Mouse (Mus musculus): ENCODE measurements around the gene 1810010H24Rik. TPM values are rescaled to one million over a fixed set of nuclear protein-coding genes. Genes with fewer than 3 reads are reported as not detected.
"Not testable (repeated sequence)": the region's sequence is repeated elsewhere in the genome, so short reads cannot be mapped to it uniquely, and the experiment has no call there.

Gene 1810010H24Rik
- polyA plus RNA-seq, 1 experiment from 2014 or later: 1.4 TPM

DNA sequence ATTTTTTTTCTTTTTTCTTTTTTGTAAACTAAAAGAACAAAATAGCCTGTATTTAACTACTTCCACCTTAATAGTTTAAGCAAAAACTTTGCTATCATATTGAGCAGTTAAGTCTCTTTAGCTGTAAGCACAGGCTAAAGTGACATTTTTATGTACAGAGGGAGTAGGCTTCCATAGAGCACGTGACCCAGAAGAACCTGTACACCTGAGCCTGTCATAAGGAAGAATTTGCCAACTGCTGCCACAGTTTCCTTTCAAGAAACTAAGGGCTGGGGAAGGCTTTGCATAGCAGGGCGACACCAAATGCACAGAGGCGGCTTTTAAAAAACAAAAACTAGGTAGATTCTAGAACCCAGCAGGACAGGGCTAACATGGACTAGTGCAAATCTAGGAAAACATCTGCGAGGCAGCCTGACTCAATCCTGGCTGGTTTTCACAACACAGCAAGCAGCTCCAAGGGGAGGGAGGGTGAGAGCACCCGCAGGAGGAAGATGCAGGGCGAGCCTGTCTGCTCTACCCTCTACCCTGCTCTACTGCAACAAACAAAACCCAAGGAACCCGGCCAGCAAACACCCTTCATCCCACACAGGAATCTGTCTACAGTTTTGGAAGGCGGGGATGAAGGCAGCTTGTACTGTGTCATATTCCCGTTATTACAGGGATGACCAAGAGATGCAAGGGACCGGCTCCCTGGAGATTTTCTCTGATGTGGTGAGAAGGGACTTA lies 8.8 kb downstream of the 1810010H24Rik start:
- no peak for DNase-seq (ENCODE audit: low spot score)

DNA sequence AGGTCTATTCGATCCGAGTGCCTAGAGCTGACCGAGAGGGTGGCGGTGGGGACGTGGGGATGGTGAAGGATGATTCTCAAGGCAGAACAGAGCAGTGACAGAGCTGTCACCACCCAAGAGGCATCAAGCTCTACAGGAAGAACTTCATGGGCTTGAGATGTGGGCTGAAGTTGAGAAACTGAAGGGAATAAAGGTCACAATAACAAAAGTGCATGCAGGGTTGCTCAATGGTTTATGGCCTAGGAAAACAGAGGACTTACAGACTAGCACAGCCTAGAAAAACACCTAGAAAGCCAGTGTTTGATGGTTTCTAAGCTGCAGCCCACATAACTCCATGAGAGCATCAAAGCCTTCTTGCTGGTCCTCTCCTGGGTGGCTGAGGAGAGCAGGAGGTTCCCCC lies 13.9 kb downstream of the 1810010H24Rik start:
- 93% methylated on average over 5 of the region's 5 CpGs for WGBS
- no peak for DNase-seq (ENCODE audit: low spot score)
- Histone ChIP-seq H3K36me3 (peaks cover 89% of the 10 kb centered on the region), H3K27ac (no peak overlapping the region), H3K9me3 (replicated peaks) (no peaks in the 10 kb centered on the region), H3K4me3 (no peak overlapping the region), H3K4me1 (no peaks in the 10 kb centered on the region), H3K27me3 (ENCODE audit: low read depth, poor library complexity, severe bottlenecking) (no peaks in the 10 kb centered on the region)

More for the DNA sequence above, 8.8 kb downstream of the 1810010H24Rik start:
- Histone ChIP-seq H3K27me3 (ENCODE audit: low read depth, poor library complexity, severe bottlenecking) (peaks cover 11% of the 10 kb centered on the region; the same call in 1 of the 2 replicates), H3K9me3 (replicated peaks) (no peaks in the 10 kb centered on the region), H3K4me1 (no peaks in the 10 kb centered on the region), H3K27ac (no peak overlapping the region), H3K36me3 (peaks cover 48% of the 10 kb centered on the region), H3K4me3 (no peak overlapping the region)
- WGBS: 86% methylated on average over 10 of the region's 10 CpGs

- 99% methylated on average over 3 of the region's 3 CpGs for WGBS
- Histone ChIP-seq H3K27ac (no peak overlapping the region), H3K4me3 (no peak overlapping the region), H3K36me3 (peaks cover 98% of the 10 kb centered on the region), H3K9me3 (replicated peaks) (no peaks in the 10 kb centered on the region), H3K4me1 (no peaks in the 10 kb centered on the region), H3K27me3 (ENCODE audit: low read depth, poor library complexity, severe bottlenecking) (no peaks in the 10 kb centered on the region)
- DNase-seq (ENCODE audit: low spot score): no peak
These were observed 15.9 kb downstream of the 1810010H24Rik start for GRCm38 (mm10) chr11:107041396-107041795.

GRCm38 (mm10) chr11:107043361-107043760 lies 17.9 kb downstream of the 1810010H24Rik start:
- no peaks in the 10 kb centered on the region for H3K4me1 ChIP-seq
- no peaks in the 10 kb centered on the region for H3K9me3 ChIP-seq (replicated peaks)
- peaks cover 97% of the 10 kb centered on the region for H3K36me3 ChIP-seq
- no peak overlapping the region for H3K27ac ChIP-seq
- DNase-seq (ENCODE audit: low spot score): no peak
- no peaks in the 10 kb centered on the region for H3K27me3 ChIP-seq (ENCODE audit: low read depth, poor library complexity, severe bottlenecking)
- WGBS: 94% methylated on average over 11 of the region's 11 CpGs
- H3K4me3 ChIP-seq: no peak overlapping the region

DNA sequence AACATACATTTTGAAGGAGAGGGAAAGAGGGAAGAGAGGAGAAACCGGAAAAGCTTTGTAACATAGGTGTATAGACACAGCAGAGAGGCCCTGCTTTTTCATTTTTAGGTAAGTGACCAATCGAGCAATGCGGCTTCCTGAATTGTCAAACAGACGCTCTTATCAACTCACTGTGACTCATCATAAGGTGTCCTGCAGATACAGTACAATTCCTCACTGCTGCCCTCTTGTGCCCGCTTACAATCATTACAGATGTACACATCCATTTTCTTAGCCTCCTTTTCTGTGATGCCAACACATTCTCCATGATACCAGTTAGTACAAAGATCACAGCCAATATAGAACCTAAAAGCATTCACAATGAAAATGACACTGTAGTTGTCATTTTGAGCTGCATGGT lies 18.8 kb downstream of the 1810010H24Rik start:
- H3K36me3 ChIP-seq: peaks cover 88% of the 10 kb centered on the region
- no peaks in the 10 kb centered on the region for H3K9me3 ChIP-seq (replicated peaks)
- DNase-seq (ENCODE audit: low spot score): no peak
- 68% methylated on average over 5 of the region's 5 CpGs for WGBS
- no peaks in the 10 kb centered on the region for H3K4me1 ChIP-seq
- no peaks in the 10 kb centered on the region for H3K27me3 ChIP-seq (ENCODE audit: low read depth, poor library complexity, severe bottlenecking)
- no peak overlapping the region for H3K27ac ChIP-seq
- H3K4me3 ChIP-seq: no peak overlapping the region

- Histone ChIP-seq H3K4me1 (no peaks in the 10 kb centered on the region), H3K27me3 (ENCODE audit: low read depth, poor library complexity, severe bottlenecking) (no peaks in the 10 kb centered on the region), H3K36me3 (peaks cover 78% of the 10 kb centered on the region), H3K4me3 (no peak overlapping the region), H3K9me3 (replicated peaks) (no peaks in the 10 kb centered on the region), H3K27ac (no peak overlapping the region)
- WGBS: 94% methylated on average over 4 of the region's 4 CpGs
- no peak for DNase-seq (ENCODE audit: low spot score)
These were observed 20.1 kb downstream of the 1810010H24Rik start for GRCm38 (mm10) chr11:107045546-107045945.

DNA sequence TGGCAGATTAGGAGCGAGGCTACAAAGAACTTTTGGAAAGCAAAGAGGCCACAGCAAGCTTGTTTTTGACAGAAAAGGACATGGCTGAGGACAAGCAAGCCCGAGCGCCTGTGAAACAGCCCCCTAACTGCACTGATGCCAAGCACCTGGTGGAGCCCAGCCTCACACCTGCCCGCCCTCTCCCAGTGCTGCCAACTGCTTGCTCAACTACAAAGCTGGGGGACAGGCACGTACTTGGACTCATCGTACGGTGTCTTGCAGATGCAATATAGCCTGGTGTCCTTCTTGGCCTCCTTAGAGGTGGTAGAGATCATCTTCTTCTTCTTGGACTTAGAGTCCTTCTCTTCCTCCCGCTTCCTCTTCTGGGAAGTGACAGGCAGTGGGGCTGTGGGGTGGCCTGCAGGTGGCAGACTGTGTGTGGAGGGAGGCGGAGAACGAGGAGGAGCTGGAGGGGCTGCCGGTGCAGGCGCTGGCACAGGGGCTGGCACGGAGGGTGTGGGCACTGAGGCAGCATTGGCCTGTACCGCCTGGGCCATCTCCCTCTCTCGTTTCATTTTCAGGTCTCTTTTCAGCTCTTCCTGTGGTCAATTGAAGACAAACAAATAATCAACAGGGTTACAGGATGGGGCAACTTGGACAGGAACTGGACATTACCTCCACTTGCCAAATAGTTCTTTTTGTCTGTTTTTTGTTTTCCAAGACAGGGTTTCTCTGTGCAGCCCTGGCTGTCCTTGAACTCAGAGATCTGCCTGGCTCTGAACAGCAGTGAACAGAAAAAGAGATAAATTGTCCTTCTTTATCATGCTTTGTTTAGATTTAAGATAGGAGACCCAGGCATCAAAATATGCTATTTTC lies 21.5 kb downstream of the 1810010H24Rik start:
- H3K27ac ChIP-seq: no peak overlapping the region
- no peaks in the 10 kb centered on the region for H3K27me3 ChIP-seq (ENCODE audit: low read depth, poor library complexity, severe bottlenecking)
- 91% methylated on average over 15 of the region's 15 CpGs for WGBS
- H3K4me3 ChIP-seq: no peak overlapping the region
- no peaks in the 10 kb centered on the region for H3K9me3 ChIP-seq (replicated peaks)
- DNase-seq (ENCODE audit: low spot score): no peak
- H3K36me3 ChIP-seq: peaks cover 74% of the 10 kb centered on the region
- H3K4me1 ChIP-seq: no peaks in the 10 kb centered on the region

DNA sequence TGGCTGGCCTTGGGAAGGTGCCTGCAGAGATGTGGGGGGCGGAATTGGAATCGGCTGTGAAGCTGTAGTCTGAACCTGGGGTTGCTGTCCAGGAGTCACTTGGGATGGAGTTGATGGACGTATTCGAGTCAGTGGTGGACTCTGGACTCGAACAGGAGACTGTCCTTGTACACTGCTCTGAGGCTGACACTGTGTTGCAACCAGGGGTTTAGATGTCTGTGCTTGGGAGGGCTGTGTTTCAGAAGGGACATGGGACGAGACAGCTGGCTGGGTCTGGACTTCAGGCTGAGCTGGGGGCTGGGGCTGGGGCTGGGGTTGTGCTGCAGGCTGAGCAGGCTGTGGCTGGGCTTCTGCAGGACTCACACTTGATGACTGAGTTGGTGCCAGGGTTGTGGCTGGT lies 29.4 kb downstream of the 1810010H24Rik start:
- Histone ChIP-seq H3K4me1 (no peaks in the 10 kb centered on the region), H3K27ac (no peak overlapping the region), H3K27me3 (ENCODE audit: low read depth, poor library complexity, severe bottlenecking) (no peaks in the 10 kb centered on the region), H3K9me3 (replicated peaks) (no peaks in the 10 kb centered on the region), H3K4me3 (no peak overlapping the region), H3K36me3 (peaks cover 88% of the 10 kb centered on the region)
- 98% methylated on average over 6 of the region's 6 CpGs for WGBS
- DNase-seq (ENCODE audit: low spot score): no peak

DNA sequence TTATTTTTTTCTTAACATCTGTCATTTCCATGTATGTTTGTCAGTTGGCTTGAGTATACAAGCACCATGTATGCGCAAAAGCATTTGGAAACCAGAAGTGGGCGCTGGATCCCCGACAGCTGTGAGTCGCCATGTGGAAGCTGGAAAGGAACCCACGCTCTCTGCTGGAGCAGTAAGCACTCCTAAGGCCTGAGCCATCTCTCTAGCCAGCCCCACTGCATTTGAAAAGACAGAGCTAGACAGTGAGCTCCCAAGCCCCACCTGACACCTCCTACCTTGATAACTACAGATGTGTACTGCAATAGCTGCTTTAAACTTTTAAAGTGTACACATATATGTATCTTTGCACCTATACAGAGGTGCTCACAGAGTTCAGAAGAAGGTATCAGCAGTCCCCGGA lies 31.9 kb downstream of the 1810010H24Rik start:
- no peak overlapping the region for H3K4me3 ChIP-seq
- H3K36me3 ChIP-seq: peaks cover 99% of the 10 kb centered on the region
- H3K4me1 ChIP-seq: no peaks in the 10 kb centered on the region
- H3K27ac ChIP-seq: no peak overlapping the region
- H3K27me3 ChIP-seq (ENCODE audit: low read depth, poor library complexity, severe bottlenecking): no peaks in the 10 kb centered on the region
- DNase-seq (ENCODE audit: low spot score): no peak
- H3K9me3 ChIP-seq (replicated peaks): no peaks in the 10 kb centered on the region
- WGBS: 95% methylated on average over 6 of the region's 6 CpGs

- 92% methylated on average over 3 of the region's 3 CpGs for WGBS
- not testable (repeated sequence) for DNase-seq (ENCODE audit: low spot score)
These were observed 34.2 kb downstream of the 1810010H24Rik start for GRCm38 (mm10) chr11:107059634-107060033.

GRCm38 (mm10) chr11:107060941-107061340 lies 35.5 kb downstream of the 1810010H24Rik start:
- H3K4me1 ChIP-seq: no peaks in the 10 kb centered on the region
- peaks cover 97% of the 10 kb centered on the region for H3K36me3 ChIP-seq
- H3K27me3 ChIP-seq (ENCODE audit: low read depth, poor library complexity, severe bottlenecking): no peaks in the 10 kb centered on the region
- no peak overlapping the region for H3K27ac ChIP-seq
- H3K4me3 ChIP-seq: no peak overlapping the region
- 90% methylated on average over 1 of the region's 1 CpGs for WGBS
- DNase-seq (ENCODE audit: low spot score): no peak
- H3K9me3 ChIP-seq (replicated peaks): no peaks in the 10 kb centered on the region

More at GRCm38 (mm10) chr11:107059634-107060033, 34.2 kb downstream of the 1810010H24Rik start:
- not testable (repeated sequence) for H3K4me3 ChIP-seq; H3K27me3 ChIP-seq (ENCODE audit: low read depth, poor library complexity, severe bottlenecking); H3K4me1 ChIP-seq; H3K27ac ChIP-seq; H3K9me3 ChIP-seq (replicated peaks)
- H3K36me3 ChIP-seq: peaks cover 97% of the 10 kb centered on the region

- Histone ChIP-seq H3K36me3 (peaks cover 97% of the 10 kb centered on the region), H3K27ac (no peak overlapping the region), H3K4me1 (no peaks in the 10 kb centered on the region), H3K27me3 (ENCODE audit: low read depth, poor library complexity, severe bottlenecking) (no peaks in the 10 kb centered on the region), H3K9me3 (replicated peaks) (no peaks in the 10 kb centered on the region), H3K4me3 (no peak overlapping the region)
- DNase-seq (ENCODE audit: low spot score): no peak
- WGBS: 98% methylated on average over 3 of the region's 3 CpGs
These were observed 37.6 kb downstream of the 1810010H24Rik start for GRCm38 (mm10) chr11:107063067-107063466.

GRCm38 (mm10) chr11:107064590-107064989 lies 39.1 kb downstream of the 1810010H24Rik start:
- no peaks in the 10 kb centered on the region for H3K4me1 ChIP-seq
- H3K4me3 ChIP-seq: no peak overlapping the region
- peaks cover 97% of the 10 kb centered on the region for H3K36me3 ChIP-seq
- no peaks in the 10 kb centered on the region for H3K9me3 ChIP-seq (replicated peaks)
- WGBS: 93% methylated on average over 1 of the region's 1 CpGs
- no peaks in the 10 kb centered on the region for H3K27me3 ChIP-seq (ENCODE audit: low read depth, poor library complexity, severe bottlenecking)
- DNase-seq (ENCODE audit: low spot score): no peak
- no peak overlapping the region for H3K27ac ChIP-seq

Data from limb, embryonic 10.5 days (tissue).